Mouse (Mus musculus) MEL (cell line): ENCODE results near the gene Map9.

ENCODE experiments used
- MAX ChIP-seq: IDR thresholded peaks from 2 replicates; pipeline ENCODE4 v1.6.1; 2011; ENCODE audit warnings: low read length, improper control_type of control experiment
- ZNF384 ChIP-seq: IDR thresholded peaks from 2 replicates; pipeline ENCODE4 v1.6.1; 2012; ENCODE audit warnings: low read depth, mild to moderate bottlenecking, inconsistent platforms, low read length, improper control_type of control experiment

DNA sequence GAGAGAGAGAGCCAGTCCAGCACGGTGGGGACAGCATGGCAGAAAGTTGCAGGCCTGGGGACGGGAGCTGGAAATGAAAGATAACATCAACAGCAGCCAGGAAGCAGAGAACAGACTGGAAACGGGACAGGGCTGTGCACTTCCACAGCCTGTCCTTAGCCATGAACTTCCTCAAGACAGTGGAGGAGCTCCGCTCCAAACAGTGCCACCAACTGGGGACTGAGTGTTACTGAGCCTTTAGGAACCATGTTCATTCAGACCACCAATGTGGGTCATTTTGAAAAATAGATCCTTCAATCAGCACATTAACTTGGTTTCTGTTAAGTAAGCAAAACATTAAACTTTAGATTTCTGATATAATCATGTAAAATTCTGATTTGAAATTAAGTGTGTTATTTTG lies 4.6 kb downstream of the Map9 start:
- TF ChIP-seq ZNF384 = no peak
- TF ChIP-seq MAX = no peak
